Mouse (Mus musculus) kidney, postnatal 25 days (tissue): ENCODE measurements at regions not wholly inside any gene's neighbourhood (a gene's known extent, or its start where the extent isn't known, plus 50 kb on each side); places are given as distances from the start of the nearest gene placed in this dataset.
A peak's percentile ranks its signal among the peaks of the same experiment; 100 is the strongest.

Source experiments
- DNase-seq, 2 experiments: peaks; one replicate each; pipeline ENCODE4 v3.0.0; 2021; ENCODE audit warnings: mixed read lengths in 2 of 2

GRCm38 (mm10) chr8:10708509-10708908, 299.7 kb downstream of the Irs2 start:
- no peak for DNase-seq

DNA sequence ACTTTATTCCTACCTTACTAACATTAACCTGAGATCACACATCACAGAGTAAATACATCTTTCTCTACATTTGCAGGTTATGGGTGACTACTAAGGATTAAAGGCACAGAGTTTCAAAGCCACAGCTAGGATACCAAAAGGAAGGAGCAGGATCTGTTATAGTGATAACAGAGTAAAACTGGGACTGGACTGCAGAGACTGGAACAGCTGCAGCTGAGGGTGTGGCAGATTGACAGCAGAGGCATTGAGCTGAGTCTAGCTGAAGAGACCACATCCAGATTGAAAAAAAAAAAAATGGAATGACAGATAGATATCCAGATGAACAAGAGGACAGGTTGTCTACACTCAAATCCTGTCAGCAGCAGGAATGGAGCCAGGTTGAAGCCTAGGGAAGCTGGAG, 301.1 kb downstream of the Irs2 start:
- no peak for DNase-seq

DNA sequence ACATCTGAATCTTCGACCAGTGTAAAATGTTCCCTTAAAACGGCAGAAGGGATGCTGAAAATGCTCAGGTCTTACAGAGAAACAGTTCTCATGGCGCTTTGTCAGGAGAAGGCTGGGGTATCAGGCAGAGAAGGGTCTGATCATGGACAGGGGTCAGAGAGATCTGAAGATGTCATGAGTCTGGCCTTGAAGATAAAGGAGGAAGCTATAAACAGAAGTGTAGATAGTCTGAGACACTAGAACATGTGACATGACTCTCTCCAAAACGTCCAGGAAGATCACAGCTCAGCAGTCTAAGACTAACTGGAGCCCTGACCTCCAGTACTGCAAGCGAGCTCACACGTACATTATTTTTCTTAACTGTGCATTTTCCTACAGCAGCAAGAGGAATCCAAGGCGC, 302.3 kb downstream of the Irs2 start:
- no peak for DNase-seq

GRCm38 (mm10) chr8:10702755-10703154, 305.5 kb downstream of the Irs2 start:
- no peak for DNase-seq

DNA sequence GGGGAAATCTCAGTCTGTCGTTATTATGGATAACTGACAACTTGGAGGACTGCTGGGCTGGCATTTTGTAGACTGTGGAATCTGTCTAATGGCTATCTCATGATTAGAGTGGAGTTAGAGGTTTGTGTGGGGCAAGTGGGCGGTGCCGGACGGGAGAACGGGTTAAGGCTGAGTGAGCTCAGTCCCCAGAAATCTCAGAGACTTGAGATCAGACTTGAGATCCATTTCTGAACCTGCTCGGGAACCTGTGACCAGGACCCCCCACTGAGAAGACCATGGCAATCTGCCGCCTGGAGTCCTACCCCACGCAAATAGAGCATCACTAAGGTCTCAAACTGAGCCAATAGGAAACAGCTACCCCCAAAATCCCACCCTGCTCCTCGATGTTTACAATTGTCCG, 306.0 kb downstream of the Irs2 start:
- no peak for DNase-seq

GRCm38 (mm10) chr8:10701648-10702061, 306.6 kb downstream of the Irs2 start:
- DNase-seq, result no peak

- DNase-seq, result no peak
Observed at GRCm38 (mm10) chr8:10701226-10701625, 307.0 kb downstream of the Irs2 start.

- no peak for DNase-seq
Observed at GRCm38 (mm10) chr8:10699669-10700068, 308.6 kb downstream of the Irs2 start.

DNA sequence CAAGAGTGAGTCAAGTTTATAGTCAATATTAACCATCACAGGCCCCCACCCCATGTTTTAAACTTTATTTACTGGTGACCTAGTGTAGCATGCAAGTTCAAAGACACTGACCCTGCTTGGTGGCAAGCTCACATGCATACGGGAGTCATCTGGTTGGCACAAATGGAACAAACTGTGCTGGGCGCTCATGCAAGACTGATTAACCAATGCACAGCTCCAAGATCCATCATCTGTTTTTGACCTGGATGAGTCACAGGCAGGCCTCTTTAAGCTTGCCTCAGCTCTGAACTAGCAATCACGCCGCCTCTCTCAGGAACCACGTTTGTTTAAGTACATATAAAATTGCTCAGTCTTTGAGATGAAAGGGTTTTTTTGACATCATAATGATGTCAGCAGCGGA, 313.1 kb downstream of the Irs2 start:
- DNase-seq, result peak in 1 of 2 experiments; percentile 15

DNA sequence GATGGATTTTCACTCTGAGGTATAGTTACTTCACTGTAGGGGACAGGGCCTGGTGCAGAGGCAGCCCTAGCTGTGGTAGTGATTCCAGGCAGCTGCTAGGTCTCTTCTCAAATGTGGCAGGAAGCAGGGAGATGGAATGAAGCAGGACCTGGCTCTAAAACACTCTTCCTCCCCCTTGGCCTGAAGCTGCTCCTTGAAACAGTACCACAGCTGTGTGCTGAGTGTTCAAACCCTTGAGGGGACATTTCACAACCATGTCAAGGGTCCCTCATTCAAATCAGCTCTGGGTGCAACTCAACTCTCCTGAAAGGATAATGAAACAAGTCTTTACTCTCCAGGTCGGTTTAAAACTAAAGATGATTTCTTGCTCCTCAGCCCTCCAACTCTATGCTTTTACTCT, 317.6 kb downstream of the Irs2 start:
- no peak for DNase-seq

- no peak for DNase-seq
Observed at GRCm38 (mm10) chr8:10689881-10690280, 318.4 kb downstream of the Irs2 start.

- no peak for DNase-seq
Observed at GRCm38 (mm10) chr8:10687867-10688561, 320.2 kb downstream of the Irs2 start.
